Mouse (Mus musculus) ES-Bruce4 (cell line): ENCODE results near the gene Mef2c. TPM values are rescaled to one million over a fixed set of nuclear protein-coding genes. Genes with fewer than 3 reads are reported as not detected.

ENCODE experiments used
- H3K27ac ChIP-seq: 2 replicates; pipeline ENCODE4 v1.5.1; 2012; ENCODE audit warnings: low read length, inconsistent platforms; ENCODE audit not compliant: insufficient read depth
- H3K27me3 ChIP-seq: 2 replicates; pipeline ENCODE4 v1.6.1; 2012; ENCODE audit warnings: mild to moderate bottlenecking, low read length, inconsistent platforms; ENCODE audit not compliant: control insufficient read depth, poor library complexity, insufficient read depth, severe bottlenecking
- H3K36me3 ChIP-seq: 2 replicates; pipeline ENCODE4 v1.6.1; 2012; ENCODE audit warnings: inconsistent platforms, mild to moderate bottlenecking, low read length, moderate library complexity; ENCODE audit not compliant: control insufficient read depth, poor library complexity, insufficient read depth, severe bottlenecking
- H3K4me1 ChIP-seq: one replicate; pipeline ENCODE4 v1.8.1; 2011; ENCODE audit warnings: low read length; ENCODE audit not compliant: control insufficient read depth, insufficient read depth
- H3K4me3 ChIP-seq: 2 replicates; pipeline ENCODE4 v1.5.1; 2011; ENCODE audit warnings: low read depth, mild to moderate bottlenecking, low read length
- H3K9ac ChIP-seq: 2 replicates; pipeline ENCODE4 v1.6.1; 2012; ENCODE audit warnings: low read depth, mild to moderate bottlenecking, inconsistent platforms; ENCODE audit not compliant: poor library complexity, severe bottlenecking
- H3K9me3 ChIP-seq: replicated peaks from 2 replicates; pipeline ENCODE4 v1.6.1; 2012; ENCODE audit warnings: mild to moderate bottlenecking, low read length, inconsistent platforms; ENCODE audit not compliant: control insufficient read depth, poor library complexity, insufficient read depth, severe bottlenecking
- CTCF ChIP-seq: IDR thresholded peaks from one replicate; pipeline ENCODE4 v1.8.1; 2011; ENCODE audit warnings: low read depth, low read length
- EP300 ChIP-seq: IDR thresholded peaks from 2 replicates; pipeline ENCODE4 v1.6.1; 2011; ENCODE audit warnings: low read depth, low read length; ENCODE audit not compliant: insufficient read depth
- POLR2A ChIP-seq: IDR thresholded peaks from one replicate; pipeline ENCODE4 v1.8.1; 2011; ENCODE audit warnings: low read length; ENCODE audit not compliant: insufficient read depth
- polyA plus RNA-seq: library from polyadenylated mRNA; stranded (reverse); fragments of >200 nt; gene quantifications from 2 replicates; pipeline ENCODE4 v1.2.4, GENCODE M21; 2011; ENCODE audit warnings: low read depth; ENCODE audit not compliant: missing spikeins, insufficient read depth, insufficient read length

The Mef2c gene
- polyA plus RNA-seq, 1 experiment, result not detected

DNA sequence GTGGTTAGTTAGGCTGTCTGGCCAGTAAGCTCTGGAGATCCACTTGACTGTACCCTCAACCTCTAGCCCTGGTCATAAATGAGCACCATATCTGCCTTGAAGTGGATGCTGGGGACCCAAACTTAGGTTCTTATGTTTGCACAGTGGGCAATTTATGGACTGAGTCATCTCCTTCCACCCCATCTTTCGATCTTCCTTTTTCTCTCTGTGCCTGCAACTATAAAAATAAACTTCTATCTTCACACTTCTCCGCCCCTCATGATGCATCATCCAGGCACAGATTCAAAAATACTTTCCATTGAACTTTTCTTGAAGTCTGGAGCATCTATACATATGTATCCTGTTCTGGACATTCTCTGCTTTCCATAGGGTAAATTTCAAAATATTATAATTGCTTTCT, 84.4 kb downstream of the Mef2c start:
- no peaks in the 10 kb centered on the region for H3K9me3 ChIP-seq
- H3K4me3 ChIP-seq, result no peak overlapping the region
- H3K27me3 ChIP-seq, result no peaks in the 10 kb centered on the region
- H3K4me1 ChIP-seq, result no peaks in the 10 kb centered on the region
- no peaks in the 10 kb centered on the region for H3K36me3 ChIP-seq
- TF ChIP-seq POLR2A, result no peak
- no peak for TF ChIP-seq EP300
- TF ChIP-seq CTCF, result no peak
- no peak overlapping the region for H3K27ac ChIP-seq
- no peak overlapping the region for H3K9ac ChIP-seq

DNA sequence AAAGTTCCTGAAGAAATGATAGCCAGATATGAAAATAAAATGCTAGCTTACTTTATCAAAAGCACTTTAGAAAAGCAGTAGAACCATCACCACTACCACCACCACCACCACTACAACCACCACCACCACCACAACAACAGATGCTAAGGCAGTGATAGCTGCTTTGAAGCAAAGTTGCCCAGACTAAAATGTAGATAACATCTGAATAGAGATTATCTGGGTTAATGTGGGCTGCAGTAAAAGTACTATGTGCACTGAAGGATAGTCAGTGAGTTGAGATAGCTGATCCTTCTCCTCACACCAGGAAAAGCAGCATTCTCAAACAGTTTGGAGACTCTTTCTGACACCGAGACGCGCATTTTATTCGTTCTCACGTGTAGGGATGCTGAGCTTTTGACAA, 87.1 kb downstream of the Mef2c start:
- Histone ChIP-seq H3K4me3 (no peak overlapping the region), H3K9ac (no peak overlapping the region), H3K4me1 (no peaks in the 10 kb centered on the region), H3K27me3 (no peaks in the 10 kb centered on the region), H3K27ac (no peak overlapping the region), H3K9me3 (no peaks in the 10 kb centered on the region), H3K36me3 (no peaks in the 10 kb centered on the region)
- TF ChIP-seq CTCF (no peak), EP300 (no peak), POLR2A (no peak)

DNA sequence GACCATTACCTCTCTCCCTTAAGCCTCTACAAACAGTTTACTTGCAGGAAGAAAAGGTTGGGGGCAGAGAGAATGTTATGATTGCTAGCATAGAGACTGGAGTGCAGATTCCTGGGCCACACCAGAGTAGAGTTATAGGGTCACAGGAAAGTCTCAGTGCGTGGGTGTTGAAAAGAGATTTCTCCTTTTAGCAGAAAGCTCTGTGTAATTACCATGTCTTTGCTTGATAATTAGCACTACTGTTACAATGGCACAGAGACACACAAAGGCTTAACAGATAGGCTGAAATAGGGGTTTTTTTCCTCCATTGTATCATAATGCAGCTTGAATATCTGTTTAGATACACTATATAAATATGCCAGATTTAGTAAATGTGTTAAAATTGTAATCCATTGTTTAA, 91.6 kb downstream of the Mef2c start:
- no peaks in the 10 kb centered on the region for H3K27me3 ChIP-seq
- no peak overlapping the region for H3K4me3 ChIP-seq
- no peaks in the 10 kb centered on the region for H3K4me1 ChIP-seq
- H3K27ac ChIP-seq, result no peak overlapping the region
- no peaks in the 10 kb centered on the region for H3K36me3 ChIP-seq
- no peak overlapping the region for H3K9ac ChIP-seq
- no peaks in the 10 kb centered on the region for H3K9me3 ChIP-seq
- TF ChIP-seq EP300 (no peak), CTCF (no peak), POLR2A (no peak)

DNA sequence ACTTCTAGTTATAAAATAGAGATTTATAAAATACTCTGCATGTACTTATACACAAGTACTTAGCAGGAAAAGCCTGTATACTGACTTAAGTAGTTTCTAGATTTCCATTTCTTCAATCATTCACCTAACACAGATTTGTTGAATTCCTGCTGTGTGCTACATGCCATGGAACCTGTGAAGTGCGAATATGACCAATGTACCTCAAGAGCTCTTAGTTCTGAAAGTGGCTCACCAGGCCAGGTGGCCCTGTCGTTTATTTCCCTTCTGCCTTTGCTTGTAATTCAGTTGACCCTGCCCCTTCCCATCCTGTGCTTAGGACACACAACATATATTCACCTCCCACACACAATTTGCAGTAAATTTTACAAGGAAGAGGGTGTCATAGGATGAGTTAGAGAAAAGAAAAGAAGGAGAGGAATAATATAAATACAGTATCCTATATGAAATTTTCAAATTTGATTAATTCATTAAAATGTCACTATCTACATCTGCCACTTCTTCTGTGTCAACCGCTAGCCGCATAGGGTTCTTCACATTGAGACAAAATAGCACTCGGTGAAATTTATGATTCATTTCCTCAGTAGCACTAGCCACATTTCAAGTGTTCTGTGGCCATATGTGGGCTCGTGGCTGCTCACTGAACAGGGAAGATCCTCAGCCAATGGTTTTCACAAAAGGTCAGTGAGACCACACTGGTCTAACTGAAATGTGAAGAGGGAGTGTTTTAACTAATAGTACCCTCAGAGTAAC, 93.3 kb downstream of the Mef2c start:
- Histone ChIP-seq H3K9ac (no peak overlapping the region), H3K4me1 (no peaks in the 10 kb centered on the region), H3K27me3 (no peaks in the 10 kb centered on the region), H3K4me3 (no peak overlapping the region), H3K36me3 (no peaks in the 10 kb centered on the region), H3K27ac (no peak overlapping the region), H3K9me3 (no peaks in the 10 kb centered on the region)
- TF ChIP-seq POLR2A, result no peak
- TF ChIP-seq CTCF, result no peak
- TF ChIP-seq EP300, result no peak

DNA sequence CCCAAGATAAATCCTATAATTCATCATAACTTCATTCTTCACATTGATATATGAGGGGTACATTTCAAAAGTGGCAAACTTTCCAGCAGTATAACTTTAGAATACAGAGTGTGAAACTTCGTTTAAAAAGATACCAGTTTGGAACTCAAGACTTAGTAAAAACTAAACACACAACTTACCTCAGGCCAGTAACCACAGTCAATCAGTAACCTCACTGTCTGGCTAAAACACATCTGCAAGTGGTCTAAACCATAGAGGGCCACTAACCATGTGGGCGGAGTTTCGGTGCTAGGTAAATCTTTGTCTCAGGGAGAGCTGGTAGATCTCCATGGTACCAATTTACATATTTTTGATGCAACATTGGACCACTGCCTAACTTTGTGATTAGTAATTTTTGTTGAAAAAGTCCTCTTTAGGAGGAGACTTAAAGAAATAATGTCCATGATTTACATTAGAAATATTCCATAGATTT, 93.9 kb downstream of the Mef2c start:
- H3K9ac ChIP-seq, result no peak overlapping the region
- no peak overlapping the region for H3K4me3 ChIP-seq
- no peaks in the 10 kb centered on the region for H3K27me3 ChIP-seq
- TF ChIP-seq EP300 (no peak), POLR2A (no peak), CTCF (no peak)
- no peak overlapping the region for H3K27ac ChIP-seq
- H3K36me3 ChIP-seq, result no peaks in the 10 kb centered on the region
- no peaks in the 10 kb centered on the region for H3K9me3 ChIP-seq
- no peaks in the 10 kb centered on the region for H3K4me1 ChIP-seq

DNA sequence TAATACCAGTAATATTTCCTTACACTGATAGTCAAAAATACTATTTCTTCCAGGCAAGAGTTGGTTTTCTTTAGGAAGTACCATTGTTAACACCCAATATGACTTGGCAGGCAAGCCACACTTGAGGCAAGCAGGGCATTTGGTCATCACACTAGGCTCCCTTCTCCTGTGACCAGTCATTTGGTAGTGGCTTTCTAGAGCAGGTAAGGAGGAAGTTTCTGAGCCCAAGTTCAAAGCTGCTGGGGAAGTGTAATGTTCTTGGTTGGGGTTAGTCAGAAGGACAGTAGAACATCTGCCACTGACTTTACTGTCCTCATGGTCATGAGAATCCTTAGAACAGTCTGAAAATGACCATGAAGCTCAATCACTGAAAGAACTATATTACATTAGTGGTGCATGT, 96.5 kb downstream of the Mef2c start:
- Histone ChIP-seq H3K27ac (no peak overlapping the region), H3K4me3 (no peak overlapping the region), H3K27me3 (no peaks in the 10 kb centered on the region), H3K9ac (no peak overlapping the region), H3K36me3 (no peaks in the 10 kb centered on the region), H3K4me1 (no peaks in the 10 kb centered on the region), H3K9me3 (no peaks in the 10 kb centered on the region)
- TF ChIP-seq EP300, result no peak
- no peak for TF ChIP-seq POLR2A
- TF ChIP-seq CTCF, result no peak
